Mouse (Mus musculus): ENCODE data around the gene Gas7. TPM values are rescaled to one million over a fixed set of nuclear protein-coding genes. Genes with fewer than 3 reads are reported as not detected.

The Gas7 gene
- polyA plus RNA-seq, 1 experiment, result 3.6 TPM

GRCm38 (mm10) chr11:67731056-67731455 is 275.8 kb downstream of the Gas7 start:
- H3K4me1 ChIP-seq (ENCODE audit: control insufficient read depth, insufficient read depth, low read length), result no peaks in the 10 kb centered on the region
- no peak overlapping the region for H3K4me3 ChIP-seq (ENCODE audit: insufficient read depth, low read depth, low read length)
- H3K36me3 ChIP-seq (ENCODE audit: control insufficient read depth, insufficient read depth, low read length), result no peaks in the 10 kb centered on the region
- 92% methylated on average over 2 of the region's 2 CpGs for WGBS
- no peak overlapping the region for H3K27ac ChIP-seq (ENCODE audit: insufficient read depth, low read depth, low read length)
- no peaks in the 10 kb centered on the region for H3K27me3 ChIP-seq (replicated peaks; ENCODE audit: control insufficient read depth, insufficient read depth, low read length)
- no peak for DNase-seq
- TF ChIP-seq CTCF (conservative IDR thresholded peaks at IDR 0.05; ENCODE audit: insufficient read depth, insufficient read length, low read depth, low read length), result no peak
- no peak for TF ChIP-seq POLR2A (IDR thresholded peaks at IDR 0.05; ENCODE audit: low read depth, low read length)

GRCm38 (mm10) chr11:67733726-67734125 is 278.5 kb downstream of the Gas7 start:
- 82% methylated on average over 1 of the region's 1 CpGs for WGBS
- TF ChIP-seq POLR2A (IDR thresholded peaks at IDR 0.05; ENCODE audit: low read depth, low read length), result no peak
- TF ChIP-seq CTCF (conservative IDR thresholded peaks at IDR 0.05; ENCODE audit: insufficient read depth, insufficient read length, low read depth, low read length), result no peak
- Histone ChIP-seq H3K27ac (ENCODE audit: insufficient read depth, low read depth, low read length) (no peak overlapping the region), H3K4me3 (ENCODE audit: insufficient read depth, low read depth, low read length) (no peak overlapping the region), H3K27me3 (replicated peaks; ENCODE audit: control insufficient read depth, insufficient read depth, low read length) (no peaks in the 10 kb centered on the region), H3K4me1 (ENCODE audit: control insufficient read depth, insufficient read depth, low read length) (no peaks in the 10 kb centered on the region), H3K36me3 (ENCODE audit: control insufficient read depth, insufficient read depth, low read length) (no peaks in the 10 kb centered on the region)
- DNase-seq, result no peak

- Histone ChIP-seq H3K27ac (ENCODE audit: insufficient read depth, low read depth, low read length) (no peak overlapping the region), H3K4me3 (ENCODE audit: insufficient read depth, low read depth, low read length) (no peak overlapping the region), H3K4me1 (ENCODE audit: control insufficient read depth, insufficient read depth, low read length) (no peaks in the 10 kb centered on the region), H3K27me3 (replicated peaks; ENCODE audit: control insufficient read depth, insufficient read depth, low read length) (no peaks in the 10 kb centered on the region), H3K36me3 (ENCODE audit: control insufficient read depth, insufficient read depth, low read length) (no peaks in the 10 kb centered on the region)
- TF ChIP-seq CTCF (conservative IDR thresholded peaks at IDR 0.05; ENCODE audit: insufficient read depth, insufficient read length, low read depth, low read length) (no peak), POLR2A (IDR thresholded peaks at IDR 0.05; ENCODE audit: low read depth, low read length) (no peak)
- DNase-seq, result no peak
- WGBS, result 60% methylated on average over 3 of the region's 3 CpGs
Measured at GRCm38 (mm10) chr11:67734597-67734996, 279.4 kb downstream of the Gas7 start.

- no peak overlapping the region for H3K4me3 ChIP-seq (ENCODE audit: insufficient read depth, low read depth, low read length)
- 72% methylated on average over 6 of the region's 6 CpGs for WGBS
- no peak for DNase-seq
- no peaks in the 10 kb centered on the region for H3K36me3 ChIP-seq (ENCODE audit: control insufficient read depth, insufficient read depth, low read length)
- H3K27me3 ChIP-seq (replicated peaks; ENCODE audit: control insufficient read depth, insufficient read depth, low read length), result no peaks in the 10 kb centered on the region
- no peaks in the 10 kb centered on the region for H3K4me1 ChIP-seq (ENCODE audit: control insufficient read depth, insufficient read depth, low read length)
- TF ChIP-seq CTCF (conservative IDR thresholded peaks at IDR 0.05; ENCODE audit: insufficient read depth, insufficient read length, low read depth, low read length), result no peak
- no peak for TF ChIP-seq POLR2A (IDR thresholded peaks at IDR 0.05; ENCODE audit: low read depth, low read length)
- H3K27ac ChIP-seq (ENCODE audit: insufficient read depth, low read depth, low read length), result no peak overlapping the region
Measured at GRCm38 (mm10) chr11:67738345-67738744, 283.1 kb downstream of the Gas7 start.

Other genes with a start within 250 kb of the Gas7 start
- 0.03 and 12.5 TPM in 2 replicates for gene Myh4, start 217.4 kb upstream of the Gas7 start, polyA plus RNA-seq (2012; rRNA removed)
- gene Myh8, start 178.3 kb upstream of the Gas7 start, polyA plus RNA-seq (2012; rRNA removed), result 0.02 TPM in 1 of 2 replicates, not detected in the other
- not detected in 2 replicates for gene Myh13, start 133.8 kb upstream of the Gas7 start, polyA plus RNA-seq (2012; rRNA removed)
- 0.14 TPM in 1 of 2 replicates, not detected in the other for gene Rcvrn, start 239.9 kb downstream of the Gas7 start, polyA plus RNA-seq (2012; rRNA removed)